Mouse (Mus musculus) ovary, adult 18-20 months (tissue): Measurements from ENCODE around the gene Rilpl1.
"Not testable (repeated sequence)": the region's sequence is repeated elsewhere in the genome, so short reads cannot be mapped to it uniquely, and the experiment has no call there.

ENCODE experiments used
- DNase-seq: peaks from one replicate; pipeline ENCODE4 v3.0.0; 2022; ENCODE audit warnings: low spot score, mixed read lengths

Gene Rilpl1

DNA sequence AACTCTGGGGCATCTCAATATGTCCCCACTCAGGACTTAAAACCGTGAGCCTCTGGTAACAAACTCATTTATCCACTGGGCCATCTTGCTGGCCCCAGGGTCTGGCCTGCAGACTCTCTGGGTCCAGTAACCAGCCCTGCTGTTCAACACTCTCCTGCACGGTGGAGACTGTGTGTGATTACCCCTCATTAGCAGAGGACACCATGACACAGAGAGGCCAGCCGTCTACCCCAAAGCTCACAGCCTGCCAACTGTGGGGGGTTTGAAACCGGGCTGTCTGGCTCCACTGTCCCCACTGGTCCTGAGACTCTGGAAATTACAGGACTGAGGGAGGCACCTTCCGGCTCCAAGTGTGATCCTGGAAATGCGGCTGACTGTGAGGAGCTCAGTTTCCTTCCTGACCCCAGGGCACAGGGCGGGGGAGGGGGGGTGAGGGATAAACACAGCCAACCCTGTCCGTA, 2.0 kb downstream of the Rilpl1 start:
- no peak for DNase-seq

DNA sequence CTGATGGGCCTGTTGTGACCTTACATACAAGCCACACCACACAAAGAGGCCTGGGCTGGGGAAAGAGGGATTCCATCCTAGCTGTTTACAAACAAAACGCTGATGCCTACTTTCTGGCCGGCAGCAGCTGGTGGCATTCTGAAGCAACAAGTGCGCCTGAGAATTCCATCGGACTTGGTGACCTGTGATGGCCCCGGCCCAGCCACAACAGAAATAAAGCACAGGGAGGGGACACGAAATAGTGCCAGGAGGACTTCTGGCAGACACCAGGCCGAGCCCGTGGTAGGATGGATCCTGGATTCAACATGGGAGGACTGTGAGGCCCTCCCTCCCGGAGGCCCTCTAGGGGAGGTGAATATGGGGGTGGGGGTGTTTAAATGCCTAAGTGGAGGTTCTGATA, 2.4 kb downstream of the Rilpl1 start:
- no peak for DNase-seq

DNA sequence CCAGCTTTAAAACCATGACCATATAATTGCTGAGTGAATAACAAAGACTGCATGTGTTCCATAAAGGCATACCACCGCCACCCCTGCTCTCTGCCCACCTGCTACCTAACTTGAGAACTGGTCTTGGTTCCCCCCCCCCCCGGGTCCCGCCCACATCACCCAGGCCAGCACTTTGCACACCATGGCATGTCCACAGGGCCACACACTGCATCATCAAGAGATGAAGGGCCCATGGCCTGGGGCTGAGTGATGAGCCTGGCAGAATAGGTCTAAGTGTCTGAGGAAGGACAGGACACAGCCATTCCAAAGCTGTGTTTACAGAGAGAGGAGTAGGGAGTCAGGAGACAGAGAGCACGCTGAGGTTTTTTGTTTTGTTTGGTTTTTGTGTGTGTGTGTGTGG, 2.8 kb downstream of the Rilpl1 start:
- no peak for DNase-seq

DNA sequence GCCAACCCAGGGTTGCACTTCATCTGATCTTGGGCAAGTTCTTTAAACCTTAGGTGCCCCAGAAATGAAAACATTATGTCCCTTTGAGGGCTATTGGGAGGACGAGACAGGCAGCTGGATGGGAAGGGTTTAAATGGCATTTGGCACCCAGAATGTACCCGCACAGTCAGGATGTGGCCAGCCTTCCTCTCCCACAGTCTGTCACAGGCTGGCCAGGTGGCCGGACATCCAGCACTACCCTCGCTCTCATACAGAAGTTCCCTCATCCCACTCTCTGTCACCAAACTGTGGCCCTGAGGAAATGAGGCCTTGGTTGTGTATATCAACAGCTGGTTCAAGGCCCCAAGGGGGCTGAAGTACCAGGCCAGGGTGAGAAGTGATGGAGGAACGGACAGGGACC, 6.2 kb downstream of the Rilpl1 start:
- DNase-seq = no peak

DNA sequence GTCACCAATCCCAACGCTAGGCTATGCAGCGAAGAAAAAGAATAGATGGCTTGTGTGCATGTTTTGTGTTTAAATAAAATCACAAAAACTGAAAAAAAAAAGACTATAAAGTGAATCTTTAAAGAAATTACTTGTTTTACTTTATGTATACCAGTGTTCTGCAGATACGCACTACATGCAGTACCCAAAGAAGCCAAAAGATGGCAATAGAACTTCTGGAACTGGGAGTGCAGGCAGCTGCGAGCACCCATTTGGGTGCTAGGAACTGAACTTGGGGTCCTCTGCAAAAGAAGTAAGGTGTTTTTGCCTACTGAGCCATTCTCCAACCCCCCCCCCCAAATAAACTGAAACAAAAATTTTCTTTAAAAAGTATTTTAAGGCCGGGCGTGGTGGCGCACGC, 8.2 kb downstream of the Rilpl1 start:
- no peak for DNase-seq

DNA sequence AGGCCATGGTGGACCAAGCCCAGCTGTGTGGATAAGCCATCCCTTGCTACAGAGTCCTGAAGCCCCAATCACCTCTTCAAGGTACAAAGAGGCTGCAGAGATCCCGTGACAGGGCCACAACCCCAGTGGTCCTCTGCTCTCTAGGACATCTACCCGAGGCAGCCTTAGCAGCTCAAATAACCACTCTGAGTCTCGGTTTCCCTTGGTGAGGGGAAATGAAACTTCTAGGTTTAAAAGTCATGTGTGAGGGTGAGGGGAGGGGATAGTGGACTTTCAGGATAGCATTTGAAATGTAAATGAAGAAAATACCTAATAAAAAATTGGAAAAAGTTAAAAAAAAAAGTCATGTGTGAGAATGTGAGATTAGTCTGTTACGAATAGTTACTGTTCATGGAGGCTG, 9.6 kb downstream of the Rilpl1 start:
- DNase-seq = no peak

DNA sequence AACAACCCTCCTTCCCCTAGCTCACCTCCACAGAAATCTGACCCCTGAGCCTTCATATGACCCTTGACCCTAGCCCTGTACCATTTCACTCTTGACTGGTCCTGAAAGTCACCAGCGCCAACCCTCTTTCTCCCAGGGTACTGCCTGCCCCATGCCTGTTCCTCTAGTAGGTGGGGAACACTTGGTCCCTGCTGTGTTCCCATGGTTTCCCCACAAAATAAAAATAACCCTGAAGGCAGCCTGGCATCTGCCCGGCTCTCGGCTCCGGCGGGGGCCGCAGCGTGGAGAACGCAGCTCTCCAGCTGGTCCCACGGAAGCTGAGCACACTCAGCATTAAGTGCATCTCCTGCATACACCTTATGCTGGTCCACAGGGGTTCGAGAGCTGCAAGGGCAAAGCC, 12.5 kb downstream of the Rilpl1 start:
- no peak for DNase-seq

DNA sequence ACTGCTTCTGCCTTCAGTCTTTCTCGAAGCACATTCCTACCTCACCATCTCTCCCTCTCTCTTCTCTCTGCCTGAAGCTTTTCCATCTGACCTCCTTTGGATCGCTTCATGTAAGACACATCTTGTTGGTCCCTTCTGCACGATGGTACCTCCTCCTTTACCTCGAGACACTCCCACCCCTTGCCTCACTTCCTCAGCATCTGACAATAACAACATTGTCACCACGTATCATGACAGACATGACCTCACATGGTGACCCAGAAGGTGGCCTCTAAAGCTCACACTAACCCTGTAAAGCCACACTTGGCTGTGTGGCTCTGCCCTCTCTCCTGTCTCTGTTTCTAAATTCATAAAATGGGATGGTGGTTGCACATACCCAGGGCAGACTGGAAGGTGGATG, 15.4 kb downstream of the Rilpl1 start:
- no peak for DNase-seq

DNA sequence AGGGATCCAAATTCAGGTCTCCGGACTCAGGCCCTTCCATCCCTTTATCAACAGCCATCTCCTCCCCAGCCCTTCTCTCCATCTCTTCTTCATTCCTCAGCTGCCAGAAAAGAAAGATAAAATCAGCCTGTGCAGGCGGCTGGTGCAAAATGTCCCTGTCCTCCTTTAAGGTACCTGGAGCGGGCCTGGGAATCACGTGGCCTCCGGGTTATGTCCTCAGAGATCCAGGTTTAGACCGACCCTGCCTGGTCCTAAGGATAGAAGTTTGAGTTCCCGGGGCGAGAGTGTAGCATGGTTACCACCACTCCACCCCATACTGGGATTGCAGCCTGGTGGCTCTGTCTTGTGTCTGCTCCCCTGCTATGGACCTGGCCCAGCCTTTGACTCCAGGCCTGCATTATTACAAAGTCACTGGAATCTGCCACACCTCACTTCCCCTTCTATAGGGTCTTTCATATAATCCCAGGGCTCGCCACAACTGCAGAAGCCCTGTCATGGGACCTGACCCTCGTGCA, 20.6 kb downstream of the Rilpl1 start:
- no peak for DNase-seq

DNA sequence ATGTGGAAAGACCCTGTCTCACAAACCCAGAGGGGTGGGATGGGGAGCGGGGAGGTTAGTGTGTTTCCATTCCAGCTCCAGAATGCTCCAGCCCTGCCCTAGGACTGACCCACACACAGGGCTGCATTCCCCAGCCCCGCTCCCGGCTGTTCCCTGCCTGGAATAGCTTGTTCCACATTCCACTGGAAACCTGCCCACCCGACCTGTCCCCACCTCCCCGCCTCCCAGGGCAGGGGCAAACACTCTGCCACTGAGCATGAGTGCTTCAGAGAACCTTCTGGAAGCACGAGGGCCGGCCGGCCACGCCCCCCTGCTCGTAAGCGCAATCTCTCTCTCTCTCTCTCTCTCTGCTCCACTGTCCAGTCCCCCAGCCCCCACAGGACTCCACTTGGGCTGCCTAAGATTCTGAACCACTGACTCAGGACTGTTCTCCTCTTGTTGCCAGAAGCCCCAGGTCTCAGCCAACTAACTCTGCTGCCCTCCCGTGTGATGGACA, 21.4 kb downstream of the Rilpl1 start:
- DNase-seq = no peak

DNA sequence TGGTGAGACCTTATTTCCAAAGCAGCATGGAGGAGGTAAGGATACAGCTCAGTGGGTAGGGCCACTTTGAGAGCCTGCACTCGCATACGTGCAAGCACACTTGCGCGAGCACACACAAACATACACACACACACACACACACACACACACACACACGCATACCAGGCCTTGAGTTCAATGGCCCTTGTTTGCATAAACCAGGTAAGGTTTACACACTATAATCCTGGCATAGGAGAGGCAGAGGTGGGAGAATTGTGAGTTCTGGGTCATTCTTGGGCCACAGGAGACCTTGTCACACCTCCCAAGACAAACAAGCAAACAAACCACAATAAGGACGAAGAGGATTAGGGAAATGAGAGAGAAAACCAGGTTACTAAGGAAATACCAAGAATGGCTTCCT, 22.0 kb downstream of the Rilpl1 start:
- DNase-seq = no peak

DNA sequence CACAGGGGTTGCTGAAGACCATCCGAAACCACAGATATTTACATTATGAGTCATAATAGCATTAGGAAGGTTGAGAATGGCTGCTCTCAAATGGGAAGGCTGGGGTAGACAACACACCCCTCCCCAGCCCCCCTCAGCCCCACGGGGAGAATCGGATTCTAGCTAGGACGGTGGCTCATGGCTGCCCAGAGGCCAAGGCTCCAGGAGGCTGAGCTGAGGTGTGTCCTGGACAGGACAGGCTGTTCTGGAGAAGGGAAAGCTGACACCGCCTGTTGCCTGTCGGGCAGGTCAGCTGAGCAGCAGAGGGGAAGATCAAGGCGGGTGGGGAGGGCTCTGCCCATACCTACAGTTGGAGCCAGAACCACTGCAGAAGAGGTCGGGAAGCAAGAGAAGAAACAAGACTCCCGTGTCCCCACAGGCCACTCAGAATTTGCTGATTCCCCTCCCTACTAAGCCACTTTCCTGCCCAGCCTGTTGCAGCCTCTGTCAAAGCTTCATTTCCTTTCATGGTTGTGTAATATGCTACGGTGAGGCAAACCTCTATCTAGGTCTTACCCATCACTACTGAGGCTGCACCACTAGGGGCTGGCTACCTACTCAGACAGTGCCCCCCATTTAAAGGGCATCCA, 24.3 kb downstream of the Rilpl1 start:
- DNase-seq = no peak

DNA sequence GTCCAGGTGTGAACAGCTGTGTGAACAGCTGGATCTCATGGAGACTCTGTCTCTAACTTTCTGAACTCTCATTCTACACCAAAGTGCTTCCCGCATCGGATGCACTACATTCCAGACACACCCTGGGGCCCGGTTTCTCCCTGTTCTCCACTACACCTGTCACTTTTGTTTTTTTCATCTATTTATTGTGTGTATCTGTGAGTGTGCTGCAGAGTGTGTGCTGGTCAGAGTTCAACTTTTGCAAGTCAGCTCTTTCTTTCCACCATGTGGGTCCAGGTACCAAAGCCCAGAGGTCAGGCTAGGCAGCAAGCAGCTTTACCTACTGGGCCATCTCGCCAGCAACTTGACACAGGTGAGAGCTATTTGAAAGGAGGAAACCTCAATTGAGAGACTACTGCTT, 26.0 kb downstream of the Rilpl1 start:
- no peak for DNase-seq

DNA sequence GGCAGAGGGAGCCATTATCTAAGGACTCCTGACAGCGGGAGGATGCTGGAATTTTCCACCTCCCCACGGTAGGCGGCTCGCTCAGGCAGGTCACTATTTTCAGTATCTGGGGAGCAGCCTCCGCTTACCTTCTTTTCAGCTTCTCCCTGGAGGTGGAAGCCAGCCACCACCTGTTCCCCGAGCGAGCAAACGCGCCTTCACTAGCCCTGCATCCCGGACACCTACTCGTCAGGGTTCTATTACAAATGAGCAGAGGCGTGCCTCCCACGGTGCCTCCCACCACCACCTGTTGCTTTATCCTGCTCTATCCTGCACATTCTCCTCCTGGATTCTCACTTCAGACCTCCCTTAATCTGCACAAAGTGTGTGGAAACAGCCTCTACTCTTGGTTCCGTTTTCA, 27.4 kb downstream of the Rilpl1 start:
- DNase-seq = no peak

DNA sequence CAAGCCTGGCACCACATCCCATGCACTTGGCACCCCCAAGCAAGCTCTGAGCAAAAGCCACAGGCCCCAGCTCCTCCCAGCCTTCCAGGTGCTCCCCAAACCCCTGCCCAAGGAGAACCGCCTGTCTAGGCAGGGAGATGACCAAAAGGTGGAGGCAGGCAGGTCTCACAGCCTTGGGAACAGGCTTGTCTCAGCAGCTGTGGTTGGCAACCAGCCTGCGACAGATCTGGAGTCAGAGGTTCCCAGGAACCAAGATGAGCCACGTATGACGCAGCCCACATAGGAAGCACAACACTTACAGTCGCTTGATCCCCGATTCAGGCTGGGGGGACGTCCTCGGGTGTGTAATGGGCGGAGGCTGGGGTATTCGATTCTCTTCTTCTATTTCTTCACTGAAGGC, 29.6 kb downstream of the Rilpl1 start:
- no peak for DNase-seq

DNA sequence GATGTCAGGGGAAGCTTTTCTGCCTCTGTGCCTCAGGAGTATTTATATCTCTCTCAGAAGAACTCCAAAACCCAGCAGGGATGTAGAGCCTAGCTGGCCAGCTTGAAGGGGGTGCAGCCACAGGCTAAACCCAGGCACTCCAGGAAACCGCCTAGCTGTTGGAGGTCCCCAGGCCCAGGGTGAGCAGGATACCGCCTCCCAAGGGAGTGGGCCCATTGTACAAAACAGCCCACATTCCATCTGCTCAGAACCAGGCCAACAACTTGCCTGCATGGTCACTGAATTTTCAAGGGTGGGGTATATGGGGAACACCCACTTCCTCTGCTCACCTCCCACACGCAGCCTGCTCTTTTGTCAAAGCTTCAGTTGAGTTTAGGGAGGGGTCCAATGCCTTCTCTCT, 30.6 kb downstream of the Rilpl1 start:
- DNase-seq = no peak

DNA sequence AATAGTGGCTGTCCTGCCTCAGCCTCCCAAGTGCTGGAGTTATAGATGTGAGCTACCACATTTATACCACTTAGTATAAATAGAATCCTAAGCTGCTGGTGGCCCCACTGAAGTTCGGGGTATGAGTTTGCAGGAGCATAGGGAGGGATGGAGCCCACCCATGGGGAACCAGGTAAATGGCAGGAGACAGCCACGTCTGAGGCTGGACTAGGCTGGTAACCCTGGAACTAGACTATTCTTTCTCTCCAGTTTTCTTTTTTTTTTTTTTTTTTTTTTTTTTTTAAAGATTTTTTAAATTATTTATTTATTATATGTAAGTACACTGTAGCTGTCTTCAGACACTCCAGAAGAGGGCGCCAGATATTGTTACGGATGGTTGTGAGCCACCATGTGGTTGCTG, 31.2 kb downstream of the Rilpl1 start:
- DNase-seq = not testable (repeated sequence)

DNA sequence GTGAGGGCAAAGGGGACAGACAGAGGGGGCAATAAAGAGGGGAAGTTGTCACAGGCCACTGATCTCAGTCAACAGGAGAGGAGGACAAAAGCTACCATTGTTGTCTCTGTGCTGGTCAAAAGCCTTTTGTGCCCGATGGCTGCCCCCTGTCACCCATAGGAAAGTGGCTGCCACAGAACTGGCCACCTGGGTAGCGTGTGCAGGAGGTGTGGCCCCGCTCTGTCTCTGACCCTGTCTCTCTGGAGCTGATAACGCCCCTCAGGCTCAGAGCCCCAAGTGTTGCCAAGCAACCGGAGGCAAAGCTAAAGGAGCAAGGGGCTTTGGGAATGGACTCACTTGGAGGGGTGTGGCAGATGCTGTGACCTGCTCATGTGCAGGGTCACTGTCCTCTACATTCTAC, 32.2 kb downstream of the Rilpl1 start:
- no peak for DNase-seq

DNA sequence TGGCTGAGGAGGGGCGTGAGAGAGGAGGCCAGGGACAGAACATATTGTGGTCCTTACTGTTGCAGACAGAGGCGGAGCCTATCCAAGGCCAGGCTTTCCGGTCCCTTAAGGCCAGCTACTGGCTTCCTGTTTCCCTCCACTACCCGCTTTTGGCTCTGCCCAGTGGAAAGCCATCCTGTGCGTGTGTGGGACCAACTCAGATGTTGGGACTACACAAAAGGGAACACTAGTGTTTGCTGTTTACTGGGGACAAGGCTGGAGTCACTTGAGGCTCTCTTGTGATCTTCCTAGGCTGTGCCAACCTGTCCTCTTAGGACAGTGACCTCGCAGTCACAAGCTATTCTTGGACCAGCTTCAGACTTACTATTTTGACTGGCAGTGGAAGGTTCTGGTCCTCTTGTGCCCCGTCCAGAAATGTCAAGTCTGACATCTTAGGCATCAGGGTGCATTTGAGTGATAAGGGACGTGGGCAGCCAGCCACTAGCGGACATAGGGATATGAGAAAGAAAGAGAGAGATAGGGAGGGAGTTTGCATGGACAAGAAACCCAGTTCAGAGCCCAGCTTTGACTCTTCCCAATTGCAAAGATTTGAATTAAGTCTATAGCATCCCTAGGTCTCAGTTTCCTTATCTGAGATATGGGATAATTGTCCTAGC, 32.8 kb downstream of the Rilpl1 start:
- peak; percentile 25 for DNase-seq

DNA sequence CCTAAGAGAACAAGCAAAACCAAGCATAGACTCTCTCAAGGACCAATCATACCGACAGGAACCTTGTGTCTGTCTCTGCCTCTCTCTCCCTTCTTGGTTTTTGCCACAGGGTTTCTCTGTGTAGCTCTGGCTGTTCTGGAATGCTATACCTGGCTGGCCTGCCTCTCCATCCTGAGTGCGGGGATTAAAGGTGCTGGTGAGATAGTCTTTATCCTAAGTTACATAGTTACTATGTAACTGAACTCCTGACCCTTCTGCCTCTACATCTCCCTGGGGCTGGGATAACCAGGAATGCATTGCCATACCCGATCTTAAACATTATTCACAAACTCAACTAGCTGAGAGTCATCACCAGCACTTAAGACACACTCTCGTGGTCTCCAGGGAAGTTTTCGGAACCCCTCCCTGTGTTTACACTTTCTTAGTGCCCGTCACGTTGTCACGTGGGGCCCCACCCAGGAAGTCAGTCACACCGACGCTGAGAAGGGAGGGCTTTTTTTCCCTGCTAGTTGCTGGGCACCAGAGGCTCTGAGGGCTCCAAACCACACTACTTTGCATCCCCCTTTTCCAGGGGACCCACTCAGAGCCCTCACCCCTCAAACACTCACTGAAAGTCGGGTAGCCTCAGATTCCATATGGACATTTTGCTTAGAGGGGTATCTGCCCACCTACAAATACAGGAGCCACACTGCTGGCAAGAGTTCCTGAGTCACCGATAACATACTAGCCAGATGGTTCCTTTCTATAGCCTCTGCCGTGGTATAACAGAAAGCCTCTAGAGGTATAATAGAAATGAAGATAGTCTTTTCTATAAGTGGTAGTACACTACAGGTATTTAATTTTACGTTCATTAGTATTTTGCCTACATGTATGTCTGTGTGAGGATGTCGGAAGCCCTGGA, 34.3 kb downstream of the Rilpl1 start:
- no peak for DNase-seq

DNA sequence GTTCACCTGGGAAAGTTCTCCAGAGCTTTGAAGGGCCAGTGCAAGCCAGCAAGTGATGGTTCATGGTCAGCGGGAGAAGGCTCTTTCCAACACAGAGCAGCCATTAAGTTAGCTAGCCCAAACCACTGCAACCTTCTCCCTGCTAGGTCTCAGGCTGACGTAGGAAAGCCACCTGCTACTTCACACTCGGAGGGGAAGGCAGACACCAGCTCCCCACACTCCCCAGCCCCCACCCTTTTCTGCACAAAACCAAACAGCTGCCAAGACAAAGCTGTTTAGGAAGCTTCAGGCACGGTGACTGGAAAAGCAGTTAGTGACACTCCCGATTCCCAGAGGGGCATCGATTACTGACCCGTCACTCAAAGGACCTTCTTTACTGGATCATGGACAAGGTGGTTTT, 35.6 kb downstream of the Rilpl1 start:
- no peak for DNase-seq

DNA sequence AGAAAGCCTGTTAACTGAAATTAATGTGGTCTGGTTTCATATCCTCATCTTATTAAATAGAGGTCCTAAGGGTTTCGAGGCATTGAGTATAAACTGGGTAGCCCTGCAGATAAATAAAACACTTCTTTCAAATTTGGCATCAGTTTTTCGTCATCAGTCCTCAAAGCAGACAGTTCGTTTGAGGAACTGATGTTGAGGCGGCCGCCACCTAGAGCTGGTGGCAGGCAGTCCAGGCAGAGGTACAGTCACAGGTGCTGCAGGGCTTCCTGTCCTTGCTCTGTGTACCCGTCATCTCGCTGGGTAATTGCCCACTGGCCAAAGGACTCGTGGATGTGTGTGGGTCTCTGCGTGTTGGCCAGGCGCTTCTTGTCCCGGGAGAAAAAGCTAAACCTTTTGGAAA, 37.7 kb downstream of the Rilpl1 start:
- DNase-seq = no peak

DNA sequence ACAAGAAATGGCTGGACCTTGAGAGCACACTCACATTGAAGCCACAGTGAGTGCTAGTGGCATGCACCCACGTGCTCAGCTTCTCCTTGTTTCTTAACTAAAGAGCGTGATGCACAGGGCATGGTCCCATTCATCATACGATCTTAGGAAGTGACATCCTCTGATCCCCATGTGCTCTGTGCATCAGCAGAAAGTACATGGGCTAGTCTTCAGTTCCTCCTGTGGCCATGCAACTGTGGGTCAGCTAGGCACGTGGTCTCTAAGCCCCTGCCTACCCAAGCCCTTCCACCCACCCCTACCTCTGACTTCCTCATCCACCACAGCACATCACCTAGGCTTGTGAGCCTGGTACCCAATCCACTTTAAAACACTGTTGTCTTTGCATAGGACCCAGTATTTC, 38.6 kb downstream of the Rilpl1 start:
- no peak for DNase-seq
